Mouse (Mus musculus): Measurements from ENCODE around the gene Cacnb1.

The Cacnb1 gene

GRCm38 (mm10) chr11:98040975-98041374, 18.1 kb upstream of the Cacnb1 start:
- no peak for DNase-seq (ENCODE audit: low spot score in 2 of 2)

GRCm38 (mm10) chr11:98037871-98038270, 15.0 kb upstream of the Cacnb1 start:
- peak in 1 of 2 experiments; percentile 51 for DNase-seq (ENCODE audit: low spot score in 2 of 2)

- no peak for DNase-seq (ENCODE audit: low spot score in 2 of 2)
Observed at GRCm38 (mm10) chr11:98035977-98036377, 13.1 kb upstream of the Cacnb1 start.

GRCm38 (mm10) chr11:98034840-98035239, 12.0 kb upstream of the Cacnb1 start:
- DNase-seq (ENCODE audit: low spot score in 2 of 2): no peak

- no peak for DNase-seq (ENCODE audit: low spot score in 2 of 2)
Observed at GRCm38 (mm10) chr11:98034061-98034460, 11.2 kb upstream of the Cacnb1 start.

GRCm38 (mm10) chr11:98031443-98031770, 8.6 kb upstream of the Cacnb1 start:
- DNase-seq (ENCODE audit: low spot score in 2 of 2): peak; percentile 79 to 82

GRCm38 (mm10) chr11:98030701-98031442, 8.0 kb upstream of the Cacnb1 start:
- DNase-seq (ENCODE audit: low spot score in 2 of 2): no peak

GRCm38 (mm10) chr11:98027785-98028184, 5.0 kb upstream of the Cacnb1 start:
- no peak for DNase-seq (ENCODE audit: low spot score in 2 of 2)

- no peak for DNase-seq (ENCODE audit: low spot score in 2 of 2)
Observed at GRCm38 (mm10) chr11:98027297-98027688, 4.5 kb upstream of the Cacnb1 start.

GRCm38 (mm10) chr11:98026570-98027296, 3.9 kb upstream of the Cacnb1 start, which contains the start of gene Rpl19:
Gene Rpl19 (plus strand): TSS chr11:98026710.
- DNase-seq (ENCODE audit: low spot score in 2 of 2): peak; percentile 82 to 92

GRCm38 (mm10) chr11:98026248-98026569, 3.4 kb upstream of the Cacnb1 start:
- no peak for DNase-seq (ENCODE audit: low spot score in 2 of 2)

- no peak for DNase-seq (ENCODE audit: low spot score in 2 of 2)
Observed at GRCm38 (mm10) chr11:98024516-98024915, 1.7 kb upstream of the Cacnb1 start.

- DNase-seq (ENCODE audit: low spot score in 2 of 2): no peak
Observed at GRCm38 (mm10) chr11:98022253-98022554, 630 bp downstream of the Cacnb1 start.

- DNase-seq (ENCODE audit: low spot score in 2 of 2): no peak
Observed at GRCm38 (mm10) chr11:98021565-98022252, 1.1 kb downstream of the Cacnb1 start.

- no peak for DNase-seq (ENCODE audit: low spot score in 2 of 2)
Observed at GRCm38 (mm10) chr11:98021118-98021517, 1.7 kb downstream of the Cacnb1 start.

- no peak for DNase-seq (ENCODE audit: low spot score in 2 of 2)
Observed at GRCm38 (mm10) chr11:98020710-98021109, 2.1 kb downstream of the Cacnb1 start.

- no peak for DNase-seq (ENCODE audit: low spot score in 2 of 2)
Observed at GRCm38 (mm10) chr11:98019883-98020610, 2.8 kb downstream of the Cacnb1 start.

GRCm38 (mm10) chr11:98018858-98019641, 3.8 kb downstream of the Cacnb1 start:
- DNase-seq (ENCODE audit: low spot score in 2 of 2): no peak

- DNase-seq (ENCODE audit: low spot score in 2 of 2): no peak
Observed at GRCm38 (mm10) chr11:98018222-98018621, 4.6 kb downstream of the Cacnb1 start.

- DNase-seq (ENCODE audit: low spot score in 2 of 2): no peak
Observed at GRCm38 (mm10) chr11:98016824-98017223, 6.0 kb downstream of the Cacnb1 start.

GRCm38 (mm10) chr11:98016177-98016576, 6.7 kb downstream of the Cacnb1 start:
- no peak for DNase-seq (ENCODE audit: low spot score in 2 of 2)

GRCm38 (mm10) chr11:98012831-98013230, 10.0 kb downstream of the Cacnb1 start:
- DNase-seq (ENCODE audit: low spot score in 2 of 2): no peak
